Mouse (Mus musculus) liver, embryonic 16.5 days (tissue): ENCODE measurements around the gene Ecd. TPM values are rescaled to one million over a fixed set of nuclear protein-coding genes. Genes with fewer than 3 reads are reported as not detected.
"Not testable (repeated sequence)": the region's sequence is repeated elsewhere in the genome, so short reads cannot be mapped to it uniquely, and the experiment has no call there.

Source experiments
- ATAC-seq: fragments of 200-750 bp; cut with Nextera tagmentation; 2 replicates; pipeline ENCODE4 v1.8.0; 2017; ENCODE audit warnings: low read depth, mild to moderate bottlenecking, moderate number of reproducible peaks, moderate library complexity
- H3K27ac ChIP-seq: fragments of 300-500 bp; sonication (generic); 2 replicates; pipeline ENCODE4 v1.5.1; 2014; ENCODE audit warnings: mild to moderate bottlenecking, low read length
- H3K27me3 ChIP-seq: fragments of 300-500 bp; sonication (generic); 2 replicates; pipeline ENCODE4 v1.6.1; 2014; ENCODE audit warnings: low read depth, low read length, mixed read lengths; ENCODE audit not compliant: control insufficient read depth, insufficient read depth
- H3K36me3 ChIP-seq: fragments of 300-500 bp; sonication (generic); 2 replicates; pipeline ENCODE4 v1.6.1; 2014; ENCODE audit warnings: mild to moderate bottlenecking; ENCODE audit not compliant: control insufficient read depth, insufficient read depth
- H3K4me1 ChIP-seq: fragments of 300-500 bp; sonication (generic); 2 replicates; pipeline ENCODE4 v1.6.1; 2014; ENCODE audit warnings: low read depth, low read length, mixed read lengths; ENCODE audit not compliant: control insufficient read depth
- H3K4me2 ChIP-seq: fragments of 300-500 bp; sonication (generic); 2 replicates; pipeline ENCODE4 v1.6.1; 2014; ENCODE audit warnings: low read depth, low read length, mixed read lengths
- H3K4me3 ChIP-seq: fragments of 300-500 bp; sonication (generic); 2 replicates; pipeline ENCODE4 v1.5.1; 2014; ENCODE audit warnings: low read depth, mild to moderate bottlenecking, low read length
- H3K9ac ChIP-seq: fragments of 300-500 bp; sonication (generic); 2 replicates; pipeline ENCODE4 v1.6.1; 2014; ENCODE audit warnings: low read depth, low read length
- H3K9me3 ChIP-seq: fragments of 300-500 bp; sonication (generic); replicated peaks from 2 replicates; pipeline ENCODE4 v1.6.1; 2016; ENCODE audit warnings: low read length; ENCODE audit not compliant: control insufficient read depth
- WGBS: fragments of 180-500 bp; shearing (Covaris S2); extraction: QIAGEN DNeasy Blood & Tissue Kit; methylation state at CpG from one replicate; pipeline ENCODE4 v1.1.7; 2014; ENCODE audit not compliant: insufficient replicate concordance; 5-methylcytosine and 5-hydroxymethylcytosine counted together
- polyA plus RNA-seq: library from polyadenylated mRNA; unstranded; fragments of >200 nt; fragmentation: Nextera tagmentation; extraction: Ambion mirVana; gene quantifications from 2 replicates; pipeline ENCODE4 v1.2.1, GENCODE M21; 2015

Ecd gene
- polyA plus RNA-seq, 1 experiment from 2014 or later = 24.8 TPM

- 79% methylated on average over 8 of the region's 8 CpGs for WGBS
- Histone ChIP-seq H3K27me3 (no peaks in the 10 kb centered on the region), H3K27ac (no peak overlapping the region), H3K4me1 (no peaks in the 10 kb centered on the region; the same call in 1 of the 2 replicates), H3K9me3 (no peaks in the 10 kb centered on the region), H3K4me2 (no peak overlapping the region), H3K4me3 (no peak overlapping the region), H3K9ac (no peak overlapping the region), H3K36me3 (peaks cover 23% of the 10 kb centered on the region)
- ATAC-seq = 0 out of 2 replicates have a peak, but pooled peaks have one; percentile 30
These were observed 7.8 kb downstream of the Ecd start for GRCm38 (mm10) chr14:20340149-20340548.

- 80% methylated on average over 5 of the region's 5 CpGs for WGBS
- H3K4me3 ChIP-seq = no peak overlapping the region
- H3K4me2 ChIP-seq = no peak overlapping the region
- peaks cover 24% of the 10 kb centered on the region for H3K36me3 ChIP-seq
- ATAC-seq = no peak
- H3K27me3 ChIP-seq = no peaks in the 10 kb centered on the region
- no peak overlapping the region for H3K9ac ChIP-seq
- no peaks in the 10 kb centered on the region; the same call in 1 of the 2 replicates for H3K4me1 ChIP-seq
- H3K27ac ChIP-seq = no peak overlapping the region
- H3K9me3 ChIP-seq = no peaks in the 10 kb centered on the region
These were observed 8.5 kb downstream of the Ecd start for GRCm38 (mm10) chr14:20339415-20339814.

- Histone ChIP-seq H3K27ac (no peak overlapping the region), H3K4me3 (no peak overlapping the region), H3K9me3 (no peaks in the 10 kb centered on the region), H3K4me1 (no peaks in the 10 kb centered on the region), H3K4me2 (no peak overlapping the region), H3K36me3 (peaks cover 24% of the 10 kb centered on the region), H3K27me3 (no peaks in the 10 kb centered on the region), H3K9ac (no peak overlapping the region)
- no peak for ATAC-seq
- WGBS = 75% methylated on average over 4 of the region's 4 CpGs
These were observed 16.6 kb downstream of the Ecd start for GRCm38 (mm10) chr14:20331316-20331715.

GRCm38 (mm10) chr14:20328474-20328873, 19.4 kb downstream of the Ecd start:
- Histone ChIP-seq H3K9me3 (no peaks in the 10 kb centered on the region), H3K36me3 (peaks cover 17% of the 10 kb centered on the region), H3K27me3 (no peaks in the 10 kb centered on the region), H3K9ac (no peak overlapping the region), H3K4me1 (no peaks in the 10 kb centered on the region), H3K4me2 (no peak overlapping the region), H3K27ac (no peak overlapping the region), H3K4me3 (no peak overlapping the region)
- 84% methylated on average over 9 of the region's 9 CpGs for WGBS
- no peak for ATAC-seq

- WGBS = 87% methylated on average over 9 of the region's 9 CpGs
- H3K36me3 ChIP-seq = peaks cover 16% of the 10 kb centered on the region
These were observed 23.7 kb downstream of the Ecd start for GRCm38 (mm10) chr14:20324196-20324595.

GRCm38 (mm10) chr14:20319420-20319819, 28.5 kb downstream of the Ecd start:
- no peaks in the 10 kb centered on the region for H3K9me3 ChIP-seq
- H3K9ac ChIP-seq = no peak overlapping the region
- no peak overlapping the region for H3K4me3 ChIP-seq
- ATAC-seq = no peak
- 76% methylated on average over 3 of the region's 3 CpGs for WGBS
- peaks cover 2% of the 10 kb centered on the region; the same call in 1 of the 2 replicates for H3K36me3 ChIP-seq
- H3K27me3 ChIP-seq = no peaks in the 10 kb centered on the region
- no peaks in the 10 kb centered on the region for H3K4me1 ChIP-seq
- H3K27ac ChIP-seq = no peak overlapping the region
- no peak overlapping the region for H3K4me2 ChIP-seq

More at GRCm38 (mm10) chr14:20324196-20324595, 23.7 kb downstream of the Ecd start:
- H3K27ac ChIP-seq = no peak overlapping the region
- no peak for ATAC-seq
- H3K4me1 ChIP-seq = no peaks in the 10 kb centered on the region
- H3K27me3 ChIP-seq = no peaks in the 10 kb centered on the region
- no peak overlapping the region for H3K4me3 ChIP-seq
- no peaks in the 10 kb centered on the region for H3K9me3 ChIP-seq
- H3K9ac ChIP-seq = no peak overlapping the region
- no peak overlapping the region for H3K4me2 ChIP-seq

GRCm38 (mm10) chr14:20315137-20315536, 32.8 kb downstream of the Ecd start:
- no peak overlapping the region for H3K27ac ChIP-seq
- no peak overlapping the region for H3K4me3 ChIP-seq
- H3K9me3 ChIP-seq = no peaks in the 10 kb centered on the region
- no peaks in the 10 kb centered on the region for H3K4me1 ChIP-seq
- no peak overlapping the region for H3K4me2 ChIP-seq
- H3K9ac ChIP-seq = no peak overlapping the region
- peaks cover 2% of the 10 kb centered on the region for H3K36me3 ChIP-seq
- 47% methylated on average over 1 of the region's 1 CpGs for WGBS
- H3K27me3 ChIP-seq = no peaks in the 10 kb centered on the region
- no peak for ATAC-seq

- 40% methylated on average over 2 of the region's 2 CpGs for WGBS
- not testable (repeated sequence) for H3K9ac ChIP-seq, ATAC-seq
These were observed 42.8 kb downstream of the Ecd start for GRCm38 (mm10) chr14:20305085-20305484.

GRCm38 (mm10) chr14:20298131-20298530, 49.8 kb downstream of the Ecd start:
- no peak overlapping the region for H3K4me3 ChIP-seq
- 52% methylated on average over 3 of the region's 3 CpGs for WGBS
- no peaks in the 10 kb centered on the region for H3K27me3 ChIP-seq
- H3K4me2 ChIP-seq = no peak overlapping the region
- ATAC-seq = no peak
- H3K27ac ChIP-seq = no peak overlapping the region
- no peaks in the 10 kb centered on the region for H3K36me3 ChIP-seq
- no peaks in the 10 kb centered on the region for H3K9me3 ChIP-seq
- no peak overlapping the region for H3K9ac ChIP-seq
- peaks cover 3% of the 10 kb centered on the region; the same call in 1 of the 2 replicates for H3K4me1 ChIP-seq

More at GRCm38 (mm10) chr14:20305085-20305484, 42.8 kb downstream of the Ecd start:
- H3K4me2 ChIP-seq, H3K9me3 ChIP-seq, H3K36me3 ChIP-seq, H3K27me3 ChIP-seq, H3K27ac ChIP-seq, H3K4me1 ChIP-seq, H3K4me3 ChIP-seq: not testable (repeated sequence)
